Mouse (Mus musculus) mesoderm, embryonic 11.5 days (tissue): ENCODE results near the gene Ptpn11.
"Not testable (repeated sequence)": the region's sequence is repeated elsewhere in the genome, so short reads cannot be mapped to it uniquely, and the experiment has no call there.

Experiments used
- DNase-seq: peaks from one replicate; pipeline ENCODE4 v3.0.0-alpha.2; 2012; ENCODE audit warnings: low read depth, low spot score

Ptpn11 gene

GRCm38 (mm10) chr5:121215380-121216125, 24.4 kb upstream of the Ptpn11 start:
- peak; percentile 83 for DNase-seq

GRCm38 (mm10) chr5:121214707-121215106, 23.5 kb upstream of the Ptpn11 start:
- no peak for DNase-seq

- DNase-seq: no peak
Observed at GRCm38 (mm10) chr5:121212108-121212507, 20.9 kb upstream of the Ptpn11 start.

GRCm38 (mm10) chr5:121210601-121210924, 19.4 kb upstream of the Ptpn11 start:
- DNase-seq: no peak

- DNase-seq: no peak
Observed at GRCm38 (mm10) chr5:121209755-121210600, 18.8 kb upstream of the Ptpn11 start.

GRCm38 (mm10) chr5:121206984-121207383, 15.8 kb upstream of the Ptpn11 start:
- DNase-seq: no peak

- no peak for DNase-seq
Observed at GRCm38 (mm10) chr5:121206540-121206939, 15.3 kb upstream of the Ptpn11 start.

GRCm38 (mm10) chr5:121205537-121206130, 14.4 kb upstream of the Ptpn11 start:
- not testable (repeated sequence) for DNase-seq

GRCm38 (mm10) chr5:121204132-121205089, 13.2 kb upstream of the Ptpn11 start, which contains the start of gene Rpl6:
Gene Rpl6 (plus strand): TSS chr5:121204481.
- DNase-seq: peak; percentile 84

GRCm38 (mm10) chr5:121202467-121202866, 11.3 kb upstream of the Ptpn11 start:
- no peak for DNase-seq

GRCm38 (mm10) chr5:121201739-121202138, 10.5 kb upstream of the Ptpn11 start:
- DNase-seq: peak; percentile 75

GRCm38 (mm10) chr5:121198376-121198775, 7.2 kb upstream of the Ptpn11 start:
- no peak for DNase-seq

- DNase-seq: no peak
Observed at GRCm38 (mm10) chr5:121197337-121197736, 6.1 kb upstream of the Ptpn11 start.

- DNase-seq: no peak
Observed at GRCm38 (mm10) chr5:121196764-121197163, 5.6 kb upstream of the Ptpn11 start.

- no peak for DNase-seq
Observed at GRCm38 (mm10) chr5:121194173-121194572, 3.0 kb upstream of the Ptpn11 start.

- DNase-seq: no peak
Observed at GRCm38 (mm10) chr5:121191584-121191906, 348 bp upstream of the Ptpn11 start.

GRCm38 (mm10) chr5:121190210-121190835, 874 bp downstream of the Ptpn11 start:
- DNase-seq: no peak

- DNase-seq: no peak
Observed at GRCm38 (mm10) chr5:121189182-121189581, 2.0 kb downstream of the Ptpn11 start.

- DNase-seq: no peak
Observed at GRCm38 (mm10) chr5:121188265-121188664, 2.9 kb downstream of the Ptpn11 start.

GRCm38 (mm10) chr5:121187580-121188001, 3.6 kb downstream of the Ptpn11 start:
- DNase-seq: no peak
